Comparison of ENCODE assay signal across 24 mouse cellular contexts in genomic region chr8:100890307-100890706, GRCm38 (mm10).
"Had no signal": no experiment of that assay in that cellular context is flagged by ENCODE, and none has a peak within 500 bp of the region (broad histone marks: within the 10 kb centered on the region; RNA-seq: fewer than 3 reads in every experiment).

No protein-coding gene starts in this region.

- H3K9me3 ChIP-seq: limb, embryonic 12.5 days; limb, embryonic 15.5 days; liver, embryonic 13.5 days; megakaryocyte, embryonic 14.5 days; midbrain, embryonic 10.5 days; midbrain, embryonic 13.5 days; neural tube, embryonic 13.5 days; stomach, embryonic 15.5 days had no signal

- H3K4me1 ChIP-seq: limb, embryonic 12.5 days; limb, embryonic 15.5 days; liver, embryonic 13.5 days; megakaryocyte, embryonic 14.5 days; midbrain, embryonic 13.5 days; neural tube, embryonic 13.5 days; stomach, embryonic 15.5 days had no signal

- H3K4me2 ChIP-seq: limb, embryonic 12.5 days; limb, embryonic 15.5 days; liver, embryonic 13.5 days; midbrain, embryonic 13.5 days; neural tube, embryonic 13.5 days; stomach, embryonic 15.5 days had no signal

- H3K36me3 ChIP-seq: limb, embryonic 12.5 days; limb, embryonic 15.5 days; liver, embryonic 13.5 days; midbrain, embryonic 10.5 days; midbrain, embryonic 13.5 days; neural tube, embryonic 13.5 days; stomach, embryonic 15.5 days had no signal

- H3K4me3 ChIP-seq: left cerebral cortex, adult 2 months; limb, embryonic 12.5 days; limb, embryonic 15.5 days; liver, embryonic 13.5 days; megakaryocyte, embryonic 14.5 days; midbrain, embryonic 10.5 days; midbrain, embryonic 13.5 days; myocyte; neural tube, embryonic 13.5 days; stomach, embryonic 15.5 days had no signal

- H3K27me3 ChIP-seq: limb, embryonic 12.5 days; limb, embryonic 15.5 days; liver, embryonic 13.5 days; megakaryocyte, embryonic 14.5 days; midbrain, embryonic 13.5 days; neural tube, embryonic 13.5 days; stomach, embryonic 15.5 days had no signal

- ATAC-seq: hindbrain, embryonic 16.5 days; lung, postnatal 0 days; midbrain, embryonic 13.5 days; midbrain, embryonic 16.5 days had no signal

- H3K27ac ChIP-seq: left cerebral cortex, adult 2 months; limb, embryonic 12.5 days; limb, embryonic 15.5 days; liver, embryonic 13.5 days; midbrain, embryonic 10.5 days; midbrain, embryonic 13.5 days; neural tube, embryonic 13.5 days; stomach, embryonic 15.5 days had no signal

- DNase-seq: kidney, adult 18-20 months; kidney, postnatal 14 days; layer of hippocampus, postnatal 36 days; left cerebral cortex, postnatal 4 days; liver, embryonic 13.5 days; lung, adult 2 months; retina, postnatal 1 day; right cerebral cortex, postnatal 25 days; spleen, adult 18-20 months; thymus, adult 2 months; thymus, postnatal 14 days; thymus, postnatal 4 days had no signal

- H3K9ac ChIP-seq: limb, embryonic 12.5 days; limb, embryonic 15.5 days; liver, embryonic 13.5 days; midbrain, embryonic 13.5 days; neural tube, embryonic 13.5 days; stomach, embryonic 15.5 days had no signal
